17 mouse cellular contexts compared by ENCODE assay signal in genomic region chr5:31627562-31628526, GRCm38 (mm10). TPM values are rescaled to one million over a fixed set of nuclear protein-coding genes. Genes with fewer than 3 reads are reported as not detected.
A peak's percentile ranks its signal among the peaks of the same experiment; 100 is the strongest.
DNase-seq lines count a peak whose midpoint lies in the region; ATAC-seq and TF ChIP-seq lines count a peak whose summit lies in the region.
"Had no signal": no experiment of that assay in that cellular context is flagged by ENCODE, and none has a peak within 500 bp of the region (broad histone marks: within the 10 kb centered on the region; RNA-seq: fewer than 3 reads in every experiment).

No protein-coding gene starts in this region.

- no peaks in the 10 kb centered on the region for H3K9me3 ChIP-seq in forebrain, embryonic 10.5 days
- no peaks in the 10 kb centered on the region for H3K9me3 ChIP-seq in forebrain, embryonic 16.5 days (ENCODE audit: control insufficient read depth, low read length)
- H3K9me3 ChIP-seq in heart, embryonic 16.5 days (replicated peaks; ENCODE audit: control insufficient read depth, low read length), result no peaks in the 10 kb centered on the region
- H3K9me3 ChIP-seq in heart, embryonic 11.5 days (replicated peaks; ENCODE audit: control insufficient read depth, low read length), result no peaks in the 10 kb centered on the region
- H3K9me3 ChIP-seq in E14TG2a.4 (ENCODE audit: low read length), result peaks cover 16% of the 10 kb centered on the region
- H3K9me3 ChIP-seq: liver, embryonic 15.5 days; megakaryocyte, embryonic 14.5 days had no signal

- no peak overlapping the region for H3K4me3 ChIP-seq in forebrain, embryonic 10.5 days
- H3K4me3 ChIP-seq in forebrain, embryonic 16.5 days (replicated peaks; ENCODE audit: low read length), result no peak overlapping the region
- H3K4me3 ChIP-seq in heart, embryonic 16.5 days (ENCODE audit: low read length), result no peak overlapping the region
- no peak overlapping the region for H3K4me3 ChIP-seq in heart, embryonic 11.5 days (ENCODE audit: low read depth, low read length)
- peak overlapping the region; percentile 43 for H3K4me3 ChIP-seq in E14TG2a.4 (replicated peaks; ENCODE audit: low read length)
- H3K4me3 ChIP-seq: left cerebral cortex, adult 2 months; liver, embryonic 15.5 days; megakaryocyte, embryonic 14.5 days had no signal

- whole genome bisulfite sequencing in forebrain, embryonic 10.5 days, result 84% methylated on average over 9 of the region's 9 CpGs
- 72% methylated on average over 9 of the region's 9 CpGs for WGBS in forebrain, embryonic 16.5 days
- 69% methylated on average over 9 of the region's 9 CpGs for WGBS in heart, embryonic 16.5 days
- WGBS in heart, embryonic 11.5 days (ENCODE audit: insufficient replicate concordance), result 73% methylated on average over 9 of the region's 9 CpGs

- H3K4me1 ChIP-seq in forebrain, embryonic 10.5 days, result peaks cover 33% of the 10 kb centered on the region
- no peaks in the 10 kb centered on the region for H3K4me1 ChIP-seq in forebrain, embryonic 16.5 days (replicated peaks; ENCODE audit: control insufficient read depth, insufficient read depth, low read length)
- peaks cover 34% of the 10 kb centered on the region for H3K4me1 ChIP-seq in heart, embryonic 16.5 days (ENCODE audit: control insufficient read depth, insufficient read depth, low read length)
- peaks cover 27% of the 10 kb centered on the region for H3K4me1 ChIP-seq in heart, embryonic 11.5 days (ENCODE audit: control insufficient read depth, insufficient read depth, low read length)
- peaks cover 83% of the 10 kb centered on the region for H3K4me1 ChIP-seq in E14TG2a.4 (replicated peaks; ENCODE audit: low read depth, low read length)
- H3K4me1 ChIP-seq: liver, embryonic 15.5 days had no signal

- no peak for ATAC-seq in forebrain, embryonic 16.5 days
- no peak for ATAC-seq in heart, embryonic 16.5 days (replicated peaks; ENCODE audit: extremely low read depth, insufficient read depth, low FRiP score)
- no peak for ATAC-seq in heart, embryonic 11.5 days (replicated peaks; ENCODE audit: insufficient number of reproducible peaks, low FRiP score, low TSS enrichment)
- ATAC-seq: midbrain, embryonic 16.5 days had no signal

- no peak for TF ChIP-seq CTCF in E14TG2a.4 (conservative IDR thresholded peaks at IDR 0.05; ENCODE audit: low read length)

- H3K9ac ChIP-seq in forebrain, embryonic 16.5 days (replicated peaks; ENCODE audit: low read depth, low read length), result no peak overlapping the region
- no peak overlapping the region for H3K9ac ChIP-seq in heart, embryonic 16.5 days (ENCODE audit: low read length)
- no peak overlapping the region for H3K9ac ChIP-seq in heart, embryonic 11.5 days (ENCODE audit: low read depth, low read length)
- H3K9ac ChIP-seq: liver, embryonic 15.5 days had no signal

- no peak overlapping the region for H3K4me2 ChIP-seq in forebrain, embryonic 16.5 days (ENCODE audit: low read length)
- H3K4me2 ChIP-seq in heart, embryonic 16.5 days (ENCODE audit: low read depth, low read length), result no peak overlapping the region
- no peak overlapping the region for H3K4me2 ChIP-seq in heart, embryonic 11.5 days
- H3K4me2 ChIP-seq: liver, embryonic 15.5 days had no signal

- no peaks in the 10 kb centered on the region for H3K27me3 ChIP-seq in forebrain, embryonic 10.5 days (ENCODE audit: poor library complexity, severe bottlenecking)
- H3K27me3 ChIP-seq in forebrain, embryonic 16.5 days (replicated peaks; ENCODE audit: control insufficient read depth, insufficient read depth, low read length), result no peaks in the 10 kb centered on the region
- H3K27me3 ChIP-seq in heart, embryonic 16.5 days (ENCODE audit: control insufficient read depth, insufficient read depth, low read length), result no peaks in the 10 kb centered on the region
- no peaks in the 10 kb centered on the region for H3K27me3 ChIP-seq in heart, embryonic 11.5 days (ENCODE audit: control insufficient read depth, insufficient read depth, low read length)
- no peaks in the 10 kb centered on the region for H3K27me3 ChIP-seq in E14TG2a.4 (ENCODE audit: insufficient read depth, low read length)
- H3K27me3 ChIP-seq: liver, embryonic 15.5 days; megakaryocyte, embryonic 14.5 days had no signal

- DNase-seq in forebrain, embryonic 10.5 days (ENCODE audit: extremely low spot score, low spot score), result no peak
- peak; percentile 13 for DNase-seq in forelimb bud, embryonic 11.5 days (ENCODE audit: low read depth, low spot score)
- no peak for DNase-seq in cerebellum, postnatal 25 days
- DNase-seq in ovary, postnatal 10 days (ENCODE audit: low spot score), result no peak
- DNase-seq: cerebellum, adult 11 months; cerebellum, postnatal 14 days; kidney, postnatal 14 days; lung, postnatal 10 days; right cerebral cortex, adult 18-20 months had no signal

- H3K36me3 ChIP-seq in forebrain, embryonic 10.5 days (replicated peaks), result peaks cover 20% of the 10 kb centered on the region
- no peaks in the 10 kb centered on the region for H3K36me3 ChIP-seq in forebrain, embryonic 16.5 days (ENCODE audit: control insufficient read depth, insufficient read depth)
- no peaks in the 10 kb centered on the region for H3K36me3 ChIP-seq in heart, embryonic 16.5 days (ENCODE audit: control insufficient read depth, insufficient read depth)
- H3K36me3 ChIP-seq in heart, embryonic 11.5 days (ENCODE audit: control insufficient read depth, insufficient read depth, low read length), result no peaks in the 10 kb centered on the region; the same call in 1 of the 2 replicates
- peaks cover 20% of the 10 kb centered on the region for H3K36me3 ChIP-seq in E14TG2a.4 (ENCODE audit: insufficient read depth, low read length)
- H3K36me3 ChIP-seq: liver, embryonic 15.5 days had no signal

- H3K27ac ChIP-seq in forebrain, embryonic 10.5 days, result peak overlapping the region; percentile 35; the same call in 1 of the 2 replicates
- H3K27ac ChIP-seq in forebrain, embryonic 16.5 days (ENCODE audit: low read length), result no peak overlapping the region
- H3K27ac ChIP-seq in heart, embryonic 16.5 days (ENCODE audit: low read length), result peak overlapping the region; percentile 71
- no peak overlapping the region for H3K27ac ChIP-seq in heart, embryonic 11.5 days (ENCODE audit: low read depth, low read length)
- H3K27ac ChIP-seq: left cerebral cortex, adult 2 months; liver, embryonic 15.5 days had no signal

RNA-seq across cellular contexts. Expression of gene Mrpl33, which starts 31.1 kb away (rescaled TPM):
- polyA plus RNA-seq in forebrain, embryonic 10.5 days (2016; fragmentation: Nextera tagmentation; extraction: Ambion mirVana), result 238 and 242 TPM in 2 replicates
- 196 and 213 TPM in 2 replicates for polyA plus RNA-seq in forebrain, embryonic 16.5 days (2015; fragmentation: Nextera tagmentation; extraction: Ambion mirVana)
- 382 and 409 TPM in 2 replicates for polyA plus RNA-seq in heart, embryonic 16.5 days (2015; fragmentation: Nextera tagmentation; extraction: Ambion mirVana)
- 323 and 328 TPM in 2 replicates for polyA plus RNA-seq in heart, embryonic 11.5 days (2014; fragmentation: Nextera tagmentation; extraction: Ambion mirVana)

Comparison
In these comparisons a context has a peak if more than half of its experiments do, and no peak if none do; other contexts are left out.
1. H3K27ac ChIP-seq: peak in forebrain, embryonic 10.5 days (single experiment) and heart, embryonic 16.5 days (single experiment); none in forebrain, embryonic 16.5 days (single experiment) and heart, embryonic 11.5 days (single experiment).